Mouse (Mus musculus) midbrain, embryonic 14.5 days (tissue): ENCODE results near the gene Tlcd2. TPM values are rescaled to one million over a fixed set of nuclear protein-coding genes. Genes with fewer than 3 reads are reported as not detected.
A peak's percentile ranks its signal among the peaks of the same experiment; 100 is the strongest.

Experiments used
- ATAC-seq: fragments of 200-750 bp; cut with Nextera tagmentation; 2 replicates; pipeline ENCODE4 v1.8.0; 2017; ENCODE audit warnings: moderate number of reproducible peaks, moderate library complexity; ENCODE audit not compliant: low FRiP score, low TSS enrichment
- DNase-seq: peaks from one replicate; pipeline ENCODE4 v3.0.0-alpha.2; 2015
- H3K27ac ChIP-seq: fragments of 300-500 bp; sonication (generic); replicated peaks from 2 replicates; pipeline ENCODE4 v1.5.1; 2014; ENCODE audit warnings: mild to moderate bottlenecking, low read depth, low read length, moderate library complexity
- H3K27me3 ChIP-seq: fragments of 300-500 bp; sonication (generic); 2 replicates; pipeline ENCODE4 v1.6.1; 2014; ENCODE audit warnings: low read length, control low read depth, mixed read lengths; ENCODE audit not compliant: control insufficient read depth, insufficient read depth
- H3K36me3 ChIP-seq: fragments of 300-500 bp; sonication (generic); 2 replicates; pipeline ENCODE4 v1.6.1; 2014; ENCODE audit warnings: low read length, control low read depth; ENCODE audit not compliant: control insufficient read depth, insufficient read depth
- H3K4me1 ChIP-seq: fragments of 300-500 bp; sonication (generic); 2 replicates; pipeline ENCODE4 v1.6.1; 2014; ENCODE audit warnings: mild to moderate bottlenecking, antibody characterized with exemption, low read length, control low read depth; ENCODE audit not compliant: control insufficient read depth, insufficient read depth
- H3K4me2 ChIP-seq: fragments of 300-500 bp; sonication (generic); 2 replicates; pipeline ENCODE4 v1.6.1; 2014; ENCODE audit warnings: mild to moderate bottlenecking, low read length, moderate library complexity
- H3K4me3 ChIP-seq: fragments of 300-500 bp; sonication (generic); replicated peaks from 2 replicates; pipeline ENCODE4 v1.5.1; 2014; ENCODE audit warnings: low read depth, low read length
- H3K9ac ChIP-seq: fragments of 300-500 bp; sonication (generic); replicated peaks from 2 replicates; pipeline ENCODE4 v1.6.1; 2014; ENCODE audit warnings: mild to moderate bottlenecking, low read length, moderate library complexity
- H3K9me3 ChIP-seq: fragments of 300-500 bp; sonication (generic); 2 replicates; pipeline ENCODE4 v1.6.1; 2016; ENCODE audit warnings: low read length, control low read depth, mixed read lengths; ENCODE audit not compliant: control insufficient read depth
- WGBS: fragments of 180-500 bp; shearing (Covaris S2); extraction: QIAGEN DNeasy Blood & Tissue Kit; methylation state at CpG from one replicate; pipeline ENCODE4 v1.1.7; 2014; 5-methylcytosine and 5-hydroxymethylcytosine counted together
- polyA plus RNA-seq: library from polyadenylated mRNA; unstranded; fragments of >200 nt; fragmentation: Nextera tagmentation; extraction: Ambion mirVana; gene quantifications from 2 replicates; pipeline ENCODE4 v1.2.1, GENCODE M21; 2014

The Tlcd2 gene
- polyA plus RNA-seq, 1 experiment from 2014 or later = 2.5 TPM

GRCm38 (mm10) chr11:75424033-75424432 is 37.5 kb upstream of the Tlcd2 start:
- no peaks in the 10 kb centered on the region for H3K9me3 ChIP-seq
- ATAC-seq (no peak), DNase-seq (no peak)
- H3K27ac ChIP-seq = no peak overlapping the region
- no peaks in the 10 kb centered on the region for H3K4me1 ChIP-seq
- no peak overlapping the region for H3K4me3 ChIP-seq
- no peak overlapping the region for H3K9ac ChIP-seq
- H3K4me2 ChIP-seq = no peak overlapping the region
- WGBS = 94% methylated on average over 9 of the region's 9 CpGs
- H3K36me3 ChIP-seq = no peaks in the 10 kb centered on the region
- H3K27me3 ChIP-seq = no peaks in the 10 kb centered on the region

GRCm38 (mm10) chr11:75424459-75424858 is 37.1 kb upstream of the Tlcd2 start:
- Histone ChIP-seq H3K9me3 (no peaks in the 10 kb centered on the region), H3K36me3 (no peaks in the 10 kb centered on the region), H3K27me3 (no peaks in the 10 kb centered on the region), H3K4me2 (no peak overlapping the region), H3K9ac (no peak overlapping the region), H3K4me1 (no peaks in the 10 kb centered on the region), H3K27ac (no peak overlapping the region), H3K4me3 (no peak overlapping the region)
- ATAC-seq (no peak), DNase-seq (no peak)
- WGBS = 93% methylated on average over 3 of the region's 3 CpGs

GRCm38 (mm10) chr11:75429019-75429705 is 32.4 kb upstream of the Tlcd2 start:
- Histone ChIP-seq H3K27ac (no peak overlapping the region), H3K4me1 (no peaks in the 10 kb centered on the region), H3K9me3 (no peaks in the 10 kb centered on the region), H3K27me3 (no peaks in the 10 kb centered on the region), H3K4me2 (no peak overlapping the region), H3K36me3 (no peaks in the 10 kb centered on the region), H3K9ac (no peak overlapping the region), H3K4me3 (no peak overlapping the region)
- ATAC-seq = no peak
- no peak for DNase-seq
- WGBS = 90% methylated on average over 9 of the region's 9 CpGs

- Histone ChIP-seq H3K4me2 (no peak overlapping the region), H3K27me3 (no peaks in the 10 kb centered on the region), H3K9me3 (no peaks in the 10 kb centered on the region), H3K36me3 (no peaks in the 10 kb centered on the region), H3K9ac (no peak overlapping the region), H3K27ac (no peak overlapping the region), H3K4me1 (no peaks in the 10 kb centered on the region), H3K4me3 (no peak overlapping the region)
- 82% methylated on average over 11 of the region's 11 CpGs for WGBS
- ATAC-seq (no peak), DNase-seq (peak; percentile 32)
These were observed 30.2 kb upstream of the Tlcd2 start for GRCm38 (mm10) chr11:75431307-75431706.

GRCm38 (mm10) chr11:75434138-75434537 is 27.4 kb upstream of the Tlcd2 start:
- no peak overlapping the region for H3K27ac ChIP-seq
- no peaks in the 10 kb centered on the region for H3K36me3 ChIP-seq

GRCm38 (mm10) chr11:75438194-75438593 is 23.3 kb upstream of the Tlcd2 start:
- no peak for DNase-seq
- no peak overlapping the region for H3K9ac ChIP-seq
- H3K27me3 ChIP-seq = no peaks in the 10 kb centered on the region
- no peaks in the 10 kb centered on the region for H3K4me1 ChIP-seq
- H3K4me3 ChIP-seq = no peak overlapping the region
- WGBS = 86% methylated on average over 13 of the region's 13 CpGs
- no peak for ATAC-seq
- no peak overlapping the region for H3K27ac ChIP-seq
- H3K36me3 ChIP-seq = peaks cover 15% of the 10 kb centered on the region
- H3K9me3 ChIP-seq = no peaks in the 10 kb centered on the region
- no peak overlapping the region for H3K4me2 ChIP-seq

More at GRCm38 (mm10) chr11:75434138-75434537, 27.4 kb upstream of the Tlcd2 start:
- H3K9me3 ChIP-seq = no peaks in the 10 kb centered on the region
- DNase-seq = no peak
- H3K4me1 ChIP-seq = no peaks in the 10 kb centered on the region
- WGBS = 86% methylated on average over 5 of the region's 5 CpGs
- no peak overlapping the region for H3K4me2 ChIP-seq
- H3K4me3 ChIP-seq = no peak overlapping the region
- ATAC-seq = no peak
- no peak overlapping the region for H3K9ac ChIP-seq
- H3K27me3 ChIP-seq = no peaks in the 10 kb centered on the region

- no peaks in the 10 kb centered on the region for H3K4me1 ChIP-seq
- WGBS = 89% methylated on average over 3 of the region's 3 CpGs
- no peak for ATAC-seq
These were observed 22.7 kb upstream of the Tlcd2 start for GRCm38 (mm10) chr11:75438804-75439203.

GRCm38 (mm10) chr11:75439363-75439762 is 22.2 kb upstream of the Tlcd2 start, which contains the start of gene Serpinf2:
Gene Serpinf2, minus strand, starts transcription at chr11:75439591.
- ATAC-seq = no peak

More at GRCm38 (mm10) chr11:75438804-75439203, 22.7 kb upstream of the Tlcd2 start:
- Histone ChIP-seq H3K9ac (no peak overlapping the region), H3K27me3 (no peaks in the 10 kb centered on the region), H3K9me3 (no peaks in the 10 kb centered on the region), H3K4me2 (no peak overlapping the region), H3K36me3 (peaks cover 21% of the 10 kb centered on the region), H3K27ac (no peak overlapping the region), H3K4me3 (no peak overlapping the region)
- DNase-seq = no peak

GRCm38 (mm10) chr11:75439951-75440350 is 21.6 kb upstream of the Tlcd2 start:
- H3K4me3 ChIP-seq = no peak overlapping the region
- no peak for DNase-seq
- H3K9me3 ChIP-seq = no peaks in the 10 kb centered on the region
- 89% methylated on average over 3 of the region's 3 CpGs for WGBS
- no peak for ATAC-seq
- no peak overlapping the region for H3K4me2 ChIP-seq
- no peaks in the 10 kb centered on the region for H3K27me3 ChIP-seq
- H3K27ac ChIP-seq = no peak overlapping the region
- no peaks in the 10 kb centered on the region for H3K4me1 ChIP-seq
- no peak overlapping the region for H3K9ac ChIP-seq
- peaks cover 32% of the 10 kb centered on the region for H3K36me3 ChIP-seq

More at GRCm38 (mm10) chr11:75439363-75439762, 22.2 kb upstream of the Tlcd2 start, which contains the start of gene Serpinf2:
- no peak for DNase-seq
- Histone ChIP-seq H3K9me3 (no peaks in the 10 kb centered on the region), H3K27me3 (no peaks in the 10 kb centered on the region), H3K4me3 (no peak within 1 kb of the TSS), H3K4me2 (no peak within 1 kb of the TSS), H3K27ac (no peak within 1 kb of the TSS), H3K4me1 (no peaks in the 10 kb centered on the region), H3K9ac (no peak within 1 kb of the TSS), H3K36me3 (peaks cover 26% of the 10 kb centered on the region)
- WGBS = 87% methylated on average over 6 of the region's 6 CpGs
